22 mouse cellular contexts compared by ENCODE assay signal in genomic region chr3:125884879-125885278, GRCm38 (mm10). TPM values are rescaled to one million over a fixed set of nuclear protein-coding genes. Genes with fewer than 3 reads are reported as not detected.
DNase-seq lines count a peak whose midpoint lies in the region; ATAC-seq and TF ChIP-seq lines count a peak whose summit lies in the region.
"Had no signal": no experiment of that assay in that cellular context is flagged by ENCODE, and none has a peak within 500 bp of the region (broad histone marks: within the 10 kb centered on the region; RNA-seq: fewer than 3 reads in every experiment).

No protein-coding gene starts in this region.

- no peak for TF ChIP-seq EP300 in stomach, postnatal 0 days (optimal IDR thresholded peaks at IDR 0.05)

- H3K27me3 ChIP-seq in liver, adult 2 months (ENCODE audit: control insufficient read depth, insufficient read depth, low read length) = no peaks in the 10 kb centered on the region
- H3K27me3 ChIP-seq in liver, embryonic 11.5 days (replicated peaks; ENCODE audit: control insufficient read depth, insufficient read depth, low read length) = no peaks in the 10 kb centered on the region
- H3K27me3 ChIP-seq in intestine, embryonic 15.5 days (replicated peaks) = no peaks in the 10 kb centered on the region
- H3K27me3 ChIP-seq in myocyte (ENCODE audit: control insufficient read depth, insufficient read depth, insufficient read length) = no peaks in the 10 kb centered on the region
- H3K27me3 ChIP-seq in stomach, postnatal 0 days (ENCODE audit: control insufficient read depth, insufficient read depth, low read length) = no peaks in the 10 kb centered on the region
- no peaks in the 10 kb centered on the region for H3K27me3 ChIP-seq in hindbrain, embryonic 12.5 days
- H3K27me3 ChIP-seq: embryonic facial prominence, embryonic 12.5 days; forebrain, embryonic 15.5 days; heart, embryonic 13.5 days; Patski had no signal

- no peak overlapping the region for H3ac ChIP-seq in myocyte (ENCODE audit: control insufficient read depth, insufficient read length)

- peak; percentile 36 for DNase-seq in liver, adult 2 months (ENCODE audit: extremely low read depth, low read depth, low spot score)
- DNase-seq in liver, embryonic 11.5 days (ENCODE audit: low spot score) = no peak
- peak; percentile 20 for DNase-seq in stomach, postnatal 0 days (ENCODE audit: low spot score)
- no peak for DNase-seq in heart, postnatal 10 days
- DNase-seq: adrenal gland, postnatal 14 days; cerebellum, adult 11-12 months; cerebellum, adult 9-10 months; cerebellum, postnatal 25 days; gastrocnemius, postnatal 36 days; heart, adult 11 months; heart, postnatal 4 days had no signal

- H3K9ac ChIP-seq in liver, adult 2 months (ENCODE audit: low read depth, low read length) = no peak overlapping the region
- no peak overlapping the region for H3K9ac ChIP-seq in liver, embryonic 11.5 days (ENCODE audit: low read depth, low read length)
- H3K9ac ChIP-seq in intestine, embryonic 15.5 days = no peak overlapping the region
- no peak overlapping the region for H3K9ac ChIP-seq in stomach, postnatal 0 days (ENCODE audit: low read length)
- H3K9ac ChIP-seq in hindbrain, embryonic 12.5 days = no peak overlapping the region
- H3K9ac ChIP-seq: embryonic facial prominence, embryonic 12.5 days; forebrain, embryonic 15.5 days; heart, embryonic 13.5 days had no signal

- no peaks in the 10 kb centered on the region for H3K36me3 ChIP-seq in liver, adult 2 months (ENCODE audit: control insufficient read depth, insufficient read depth, low read length)
- no peaks in the 10 kb centered on the region for H3K36me3 ChIP-seq in liver, embryonic 11.5 days (ENCODE audit: control insufficient read depth, insufficient read depth, low read length)
- no peaks in the 10 kb centered on the region for H3K36me3 ChIP-seq in intestine, embryonic 15.5 days
- no peaks in the 10 kb centered on the region for H3K36me3 ChIP-seq in myocyte (ENCODE audit: control insufficient read depth, insufficient read depth)
- no peaks in the 10 kb centered on the region for H3K36me3 ChIP-seq in stomach, postnatal 0 days (ENCODE audit: control insufficient read depth, insufficient read depth, low read length)
- no peaks in the 10 kb centered on the region for H3K36me3 ChIP-seq in hindbrain, embryonic 12.5 days
- H3K36me3 ChIP-seq: embryonic facial prominence, embryonic 12.5 days; forebrain, embryonic 15.5 days; heart, embryonic 13.5 days had no signal

- no peaks in the 10 kb centered on the region for H3K4me1 ChIP-seq in liver, adult 2 months (ENCODE audit: control insufficient read depth, insufficient read depth, low read length)
- no peaks in the 10 kb centered on the region for H3K4me1 ChIP-seq in liver, embryonic 11.5 days (replicated peaks; ENCODE audit: control insufficient read depth, insufficient read depth, low read length)
- H3K4me1 ChIP-seq in intestine, embryonic 15.5 days (replicated peaks) = no peaks in the 10 kb centered on the region
- no peaks in the 10 kb centered on the region for H3K4me1 ChIP-seq in stomach, postnatal 0 days (replicated peaks; ENCODE audit: control insufficient read depth, insufficient read depth)
- H3K4me1 ChIP-seq in hindbrain, embryonic 12.5 days = no peaks in the 10 kb centered on the region
- H3K4me1 ChIP-seq: embryonic facial prominence, embryonic 12.5 days; forebrain, embryonic 15.5 days; heart, embryonic 13.5 days had no signal

- no peak for ATAC-seq in liver, embryonic 11.5 days (replicated peaks; ENCODE audit: low FRiP score)
- peak; percentile 97 for ATAC-seq in intestine, embryonic 15.5 days
- ATAC-seq in stomach, postnatal 0 days (ENCODE audit: low FRiP score, low TSS enrichment) = peak; percentile 96
- ATAC-seq in hindbrain, embryonic 12.5 days (ENCODE audit: low FRiP score) = no peak
- ATAC-seq: activated CD4-positive, CD25-positive, alpha-beta regulatory T cell, adult 4 months; forebrain, embryonic 15.5 days; Patski had no signal

- no peak for TF ChIP-seq CTCF in liver, adult 2 months (IDR thresholded peaks at IDR 0.05; ENCODE audit: low read depth, low read length)
- no peak for TF ChIP-seq CTCF in stomach, postnatal 0 days (IDR thresholded peaks at IDR 0.05; ENCODE audit: low read depth)

- no peaks in the 10 kb centered on the region for H3K9me3 ChIP-seq in liver, embryonic 11.5 days (ENCODE audit: control insufficient read depth, low read length)
- no peaks in the 10 kb centered on the region for H3K9me3 ChIP-seq in intestine, embryonic 15.5 days
- H3K9me3 ChIP-seq in stomach, postnatal 0 days (ENCODE audit: control insufficient read depth, low read length) = no peaks in the 10 kb centered on the region
- no peaks in the 10 kb centered on the region for H3K9me3 ChIP-seq in hindbrain, embryonic 12.5 days (replicated peaks)
- H3K9me3 ChIP-seq: embryonic facial prominence, embryonic 12.5 days; forebrain, embryonic 15.5 days; heart, embryonic 13.5 days had no signal

- H3K79me2 ChIP-seq in liver, adult 2 months (ENCODE audit: control insufficient read depth, insufficient read depth, low read length) = no peaks in the 10 kb centered on the region
- H3K79me2 ChIP-seq in myocyte (ENCODE audit: control insufficient read depth, insufficient read depth) = no peaks in the 10 kb centered on the region

- 52% methylated on average over 2 of the region's 2 CpGs for WGBS in liver, adult 2 months
- WGBS in liver, embryonic 11.5 days = 79% methylated on average over 2 of the region's 2 CpGs
- WGBS in intestine, embryonic 15.5 days = 68% methylated on average over 2 of the region's 2 CpGs
- WGBS in stomach, postnatal 0 days = 60% methylated on average over 2 of the region's 2 CpGs
- WGBS in hindbrain, embryonic 12.5 days = 93% methylated on average over 2 of the region's 2 CpGs

- intact Hi-C loops in heart, postnatal 10 days (cut with DNase I) = no loop called here

- H3K27ac ChIP-seq in liver, adult 2 months (replicated peaks; ENCODE audit: insufficient read depth, low read depth, low read length) = no peak overlapping the region
- no peak overlapping the region for H3K27ac ChIP-seq in liver, embryonic 11.5 days (ENCODE audit: low read depth, low read length)
- no peak overlapping the region for H3K27ac ChIP-seq in intestine, embryonic 15.5 days
- H3K27ac ChIP-seq in stomach, postnatal 0 days (replicated peaks) = no peak overlapping the region
- H3K27ac ChIP-seq in hindbrain, embryonic 12.5 days = no peak overlapping the region
- H3K27ac ChIP-seq: embryonic facial prominence, embryonic 12.5 days; forebrain, embryonic 15.5 days; heart, embryonic 13.5 days had no signal

- no peak for TF ChIP-seq POLR2A in liver, adult 2 months (IDR thresholded peaks at IDR 0.05; ENCODE audit: extremely low read depth, insufficient read depth, low read length)
- no peak for TF ChIP-seq POLR2A in myocyte (IDR thresholded peaks at IDR 0.05; ENCODE audit: insufficient read length, low read depth)

- no peak overlapping the region for H3K4me3 ChIP-seq in liver, adult 2 months (ENCODE audit: insufficient read depth, low read depth, low read length)
- H3K4me3 ChIP-seq in liver, embryonic 11.5 days (ENCODE audit: low read depth, low read length) = no peak overlapping the region
- no peak overlapping the region for H3K4me3 ChIP-seq in intestine, embryonic 15.5 days (replicated peaks)
- no peak overlapping the region for H3K4me3 ChIP-seq in myocyte
- H3K4me3 ChIP-seq in stomach, postnatal 0 days (ENCODE audit: low read depth, low read length) = no peak overlapping the region
- H3K4me3 ChIP-seq in hindbrain, embryonic 12.5 days = no peak overlapping the region
- H3K4me3 ChIP-seq: embryonic facial prominence, embryonic 12.5 days; forebrain, embryonic 15.5 days; heart, embryonic 13.5 days had no signal

- H3K4me2 ChIP-seq in liver, embryonic 11.5 days = no peak overlapping the region
- no peak overlapping the region for H3K4me2 ChIP-seq in intestine, embryonic 15.5 days (replicated peaks)
- peak overlapping the region; percentile 1 for H3K4me2 ChIP-seq in myocyte (ENCODE audit: low read depth)
- H3K4me2 ChIP-seq in stomach, postnatal 0 days (replicated peaks; ENCODE audit: low read depth) = no peak overlapping the region
- no peak overlapping the region for H3K4me2 ChIP-seq in hindbrain, embryonic 12.5 days (replicated peaks)
- H3K4me2 ChIP-seq: embryonic facial prominence, embryonic 12.5 days; forebrain, embryonic 15.5 days; heart, embryonic 13.5 days had no signal

TF ChIP-seq in myocyte, 11 proteins besides CTCF, POLR2A, EP300 and RAD21:
- TF ChIP-seq CEBPB (IDR thresholded peaks at IDR 0.05; ENCODE audit: insufficient read depth, poor library complexity, severe bottlenecking) (no peak), MAX (IDR thresholded peaks at IDR 0.05; ENCODE audit: low read depth) (no peak), REST (IDR thresholded peaks at IDR 0.05; ENCODE audit: insufficient read depth, insufficient read length) (no peak), E2F4 (IDR thresholded peaks at IDR 0.05; ENCODE audit: insufficient read depth) (no peak), TCF3 (IDR thresholded peaks at IDR 0.05; ENCODE audit: insufficient read length, low read depth) (no peak), USF1 (IDR thresholded peaks at IDR 0.05; ENCODE audit: low read depth) (no peak), TCF12 (IDR thresholded peaks at IDR 0.05; ENCODE audit: insufficient read depth, poor library complexity, severe bottlenecking) (no peak)

RNA-seq across cellular contexts. Expression of gene Ugt8a, which starts 53.5 kb away (rescaled TPM):
- total RNA-seq in liver, adult 2 months (2014; rRNA removed) = 0.20 and 0.37 TPM in 2 replicates
- polyA plus RNA-seq in liver, adult 2 months (2012; rRNA removed) = not detected in 2 replicates
- 0.37 and 0.40 TPM in 2 replicates for polyA plus RNA-seq in liver, embryonic 11.5 days (2014; fragmentation: Nextera tagmentation; extraction: Ambion mirVana)
- 1.6 and 1.7 TPM in 2 replicates for polyA plus RNA-seq in intestine, embryonic 15.5 days (2015; fragmentation: Nextera tagmentation; extraction: Ambion mirVana)
- not detected for polyA plus RNA-seq in myocyte (2012; fragmentation: generic; extraction: Trizol)
- polyA plus RNA-seq in stomach, postnatal 0 days (2015; fragmentation: Nextera tagmentation; extraction: Ambion mirVana) = 7.7 and 7.9 TPM in 2 replicates
- polyA plus RNA-seq in hindbrain, embryonic 12.5 days (2016; fragmentation: Nextera tagmentation; extraction: Ambion mirVana) = 3.7 and 4.7 TPM in 2 replicates
- under 1 TPM; 0.12 to 0.60 TPM for total RNA-seq in heart, postnatal 10 days (2021)
- total RNA-seq: adrenal gland, adult 18-20 months; MEL had no signal
- polyA plus RNA-seq: activated CD4-positive, CD25-positive, alpha-beta regulatory T cell, adult 4 months; heart, postnatal 0 days had no signal

Comparison
In these comparisons a context has a peak if more than half of its experiments do, and no peak if none do; other contexts are left out.
1. DNase-seq: peak in liver, adult 2 months (single experiment) and stomach, postnatal 0 days (single experiment); none in liver, embryonic 11.5 days (single experiment) and heart, postnatal 10 days (0 of 2).
2. ATAC-seq: peak in intestine, embryonic 15.5 days (single experiment) and stomach, postnatal 0 days (single experiment); none in liver, embryonic 11.5 days (single experiment) and hindbrain, embryonic 12.5 days (single experiment).